14 mouse cellular contexts compared by ENCODE assay signal in the genomic region with DNA sequence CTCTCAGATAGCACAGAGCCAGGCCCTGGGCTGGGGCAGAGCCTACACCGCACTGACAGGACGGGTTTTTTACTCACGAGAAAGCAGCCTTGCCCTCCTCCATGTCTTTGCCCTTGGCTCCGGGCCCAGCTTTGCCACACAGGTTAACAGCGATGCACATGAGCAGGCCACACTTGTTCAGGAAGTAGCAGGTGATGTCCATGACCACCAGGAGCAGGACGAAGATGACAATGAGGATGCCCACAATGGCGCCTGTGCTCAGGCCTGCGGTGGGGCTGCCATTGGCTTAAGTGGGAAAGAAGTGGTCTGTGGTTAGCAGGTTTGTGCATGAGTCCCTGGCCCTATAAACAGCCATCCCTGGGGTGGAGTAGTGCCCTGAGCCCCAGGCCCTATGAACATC.
"Had no signal": no experiment of that assay in that cellular context is flagged by ENCODE, and none has a peak within 500 bp of the region (broad histone marks: within the 10 kb centered on the region; RNA-seq: fewer than 3 reads in every experiment).

No protein-coding gene starts in this region.

- H3K27me3 ChIP-seq: midbrain, embryonic 12.5 days; neural tube, embryonic 12.5 days; stomach, embryonic 15.5 days had no signal

- H3K4me1 ChIP-seq: midbrain, embryonic 12.5 days; neural tube, embryonic 12.5 days; stomach, embryonic 15.5 days had no signal

- H3K4me3 ChIP-seq: midbrain, embryonic 10.5 days; midbrain, embryonic 12.5 days; neural tube, embryonic 12.5 days; stomach, embryonic 15.5 days had no signal

- H3K27ac ChIP-seq: midbrain, embryonic 10.5 days; midbrain, embryonic 12.5 days; neural tube, embryonic 12.5 days; stomach, embryonic 15.5 days; stomach, postnatal 0 days had no signal

- DNase-seq: lung, adult 18-20 months; lung, embryonic 14.5 days; lung, postnatal 10 days; lung, postnatal 4 days; midbrain, embryonic 14.5 days; right cerebral cortex, postnatal 14 days; thymus, adult 2 months; thymus, postnatal 25 days; thymus, postnatal 4 days had no signal
